Mouse (Mus musculus) embryonic fibroblast, embryonic 13.5 days (primary cell): Measurements from ENCODE around the gene 4930579F01Rik.

Experiments
- CTCF ChIP-seq: IDR thresholded peaks from 2 replicates; pipeline ENCODE4 v1.5.1; 2011; ENCODE audit warnings: mild to moderate bottlenecking, control low read depth, low read length, moderate library complexity, borderline replicate concordance; ENCODE audit not compliant: insufficient read depth
- POLR2A ChIP-seq: IDR thresholded peaks from 2 replicates; pipeline ENCODE4 v1.6.1; 2011; ENCODE audit warnings: low read depth, mild to moderate bottlenecking, control low read depth, low read length, moderate library complexity

GRCm38 (mm10) chr3:138216091-138216490 lies 22.5 kb upstream of the 4930579F01Rik start:
- TF ChIP-seq CTCF (no peak), POLR2A (no peak)
